12 mouse cellular contexts compared by ENCODE assay signal in genomic region chr10:67047712-67048645, GRCm38 (mm10). TPM values are rescaled to one million over a fixed set of nuclear protein-coding genes. Genes with fewer than 3 reads are reported as not detected.
A peak's percentile ranks its signal among the peaks of the same experiment; 100 is the strongest.
DNase-seq lines count a peak whose midpoint lies in the region; ATAC-seq and TF ChIP-seq lines count a peak whose summit lies in the region.
"Had no signal": no experiment of that assay in that cellular context is flagged by ENCODE, and none has a peak within 500 bp of the region (broad histone marks: within the 10 kb centered on the region; RNA-seq: fewer than 3 reads in every experiment).

No protein-coding gene starts in this region.

- H3K4me2 ChIP-seq in heart, embryonic 11.5 days, result no peak overlapping the region
- H3K4me2 ChIP-seq: midbrain, embryonic 12.5 days had no signal

- peak; percentile 27 to 31 for DNase-seq in heart, adult 2 months
- DNase-seq in 416B (ENCODE audit: low read depth), result peak; percentile 78
- peak; percentile 56 for DNase-seq in layer of hippocampus, adult 9-11 months
- no peak for DNase-seq in urinary bladder, adult 2 months (ENCODE audit: low spot score)
- DNase-seq in urinary bladder, postnatal 14 days (ENCODE audit: low spot score), result no peak
- DNase-seq: adrenal gland, postnatal 10 days; retina, postnatal 1 day had no signal

- no peak for TF ChIP-seq CTCF in heart, adult 2 months (IDR thresholded peaks at IDR 0.05)
- no peak for TF ChIP-seq CTCF in bone marrow macrophage, adult 2 months (IDR thresholded peaks at IDR 0.05; ENCODE audit: low read depth, low read length)

- no peak for TF ChIP-seq EP300 in heart, adult 2 months (IDR thresholded peaks at IDR 0.05; ENCODE audit: insufficient read depth, low read depth, low read length)

- H3K36me3 ChIP-seq in heart, adult 2 months (ENCODE audit: control insufficient read depth, insufficient read depth, low read length), result peaks cover 12% of the 10 kb centered on the region
- H3K36me3 ChIP-seq in heart, embryonic 11.5 days (ENCODE audit: control insufficient read depth, insufficient read depth, low read length), result no peaks in the 10 kb centered on the region
- H3K36me3 ChIP-seq: midbrain, embryonic 12.5 days had no signal

- peaks cover 2% of the 10 kb centered on the region for H3K79me2 ChIP-seq in heart, adult 2 months (replicated peaks; ENCODE audit: control insufficient read depth, insufficient read depth, low read length)

- no peak for TF ChIP-seq POLR2A in heart, adult 2 months (IDR thresholded peaks at IDR 0.05; ENCODE audit: insufficient read depth, low read depth, low read length)
- no peak for TF ChIP-seq POLR2A in bone marrow macrophage, adult 2 months (IDR thresholded peaks at IDR 0.05; ENCODE audit: borderline replicate concordance, low read depth, low read length)

- intact Hi-C loops in heart, adult 2 months (cut with DNase I), result loop anchor here (2.0 kb wide), 1 partner anchor 21 kb away; no protein-coding TSS in a partner anchor

- no peak for ATAC-seq in heart, embryonic 11.5 days (replicated peaks; ENCODE audit: insufficient number of reproducible peaks, low FRiP score, low TSS enrichment)
- no peak for ATAC-seq in megakaryocyte-erythroid progenitor cell, adult 5-6 weeks (replicated peaks; ENCODE audit: low FRiP score, low TSS enrichment, poor library complexity, severe bottlenecking)

- WGBS in heart, adult 2 months, result 81% methylated on average over 18 of the region's 18 CpGs
- WGBS in heart, embryonic 11.5 days (ENCODE audit: insufficient replicate concordance), result 85% methylated on average over 18 of the region's 18 CpGs

- H3K27me3 ChIP-seq in heart, adult 2 months (ENCODE audit: control insufficient read depth, insufficient read depth, low read length), result no peaks in the 10 kb centered on the region
- H3K27me3 ChIP-seq in heart, embryonic 11.5 days (ENCODE audit: control insufficient read depth, insufficient read depth, low read length), result no peaks in the 10 kb centered on the region
- H3K27me3 ChIP-seq: midbrain, embryonic 12.5 days had no signal

- no peak overlapping the region for H3K9ac ChIP-seq in heart, adult 2 months (ENCODE audit: low read depth, low read length)
- H3K9ac ChIP-seq in heart, embryonic 11.5 days (ENCODE audit: low read depth, low read length), result no peak overlapping the region
- H3K9ac ChIP-seq: midbrain, embryonic 12.5 days had no signal

- no peaks in the 10 kb centered on the region for H3K9me3 ChIP-seq in heart, embryonic 11.5 days (replicated peaks; ENCODE audit: control insufficient read depth, low read length)
- H3K9me3 ChIP-seq: G1E; midbrain, embryonic 12.5 days had no signal

- H3K27ac ChIP-seq in heart, adult 2 months, result no peak overlapping the region; the same call in 1 of the 2 replicates
- no peak overlapping the region for H3K27ac ChIP-seq in heart, embryonic 11.5 days (ENCODE audit: low read depth, low read length)
- peak overlapping the region; percentile 84 for H3K27ac ChIP-seq in bone marrow macrophage, adult 2 months (ENCODE audit: insufficient read depth, low read depth, low read length)
- H3K27ac ChIP-seq: midbrain, embryonic 12.5 days had no signal

- H3K4me3 ChIP-seq in heart, adult 2 months, result no peak overlapping the region
- H3K4me3 ChIP-seq in heart, embryonic 11.5 days (ENCODE audit: low read depth, low read length), result no peak overlapping the region
- H3K4me3 ChIP-seq in bone marrow macrophage, adult 2 months (ENCODE audit: insufficient read depth, low read length), result peak overlapping the region; percentile 23; the same call in 1 of the 2 replicates
- H3K4me3 ChIP-seq: midbrain, embryonic 12.5 days had no signal

- peaks cover 23% of the 10 kb centered on the region for H3K4me1 ChIP-seq in heart, adult 2 months (ENCODE audit: control insufficient read depth, insufficient read depth, low read length)
- H3K4me1 ChIP-seq in heart, embryonic 11.5 days (ENCODE audit: control insufficient read depth, insufficient read depth, low read length), result peaks cover 12% of the 10 kb centered on the region
- H3K4me1 ChIP-seq in bone marrow macrophage, adult 2 months (ENCODE audit: control insufficient read depth, insufficient read depth, low read length), result peaks cover 57% of the 10 kb centered on the region

RNA-seq across cellular contexts. Expression of gene Jmjd1c, which starts 47.9 kb away (rescaled TPM):
- 10 to 100 TPM; 34.5 to 36.8 TPM for total RNA-seq in heart, adult 2 months (2021)
- 8.5 and 14.7 TPM in 2 replicates for polyA plus RNA-seq in heart, adult 2 months (2012; rRNA removed)
- 31.7 and 39.5 TPM in 2 replicates for polyA plus RNA-seq in heart, embryonic 11.5 days (2014; fragmentation: Nextera tagmentation; extraction: Ambion mirVana)
- polyA plus RNA-seq in bone marrow macrophage, adult 2 months (2012; ENCODE audit: insufficient read depth, insufficient read length, missing spikeins), result 66.2 and 69.2 TPM in 2 replicates
- polyA plus RNA-seq in urinary bladder, adult 2 months (2012; rRNA removed), result 28.3 and 31.8 TPM in 2 replicates
- total RNA-seq in megakaryocyte-erythroid progenitor cell, adult 5-6 weeks (2014; fragmentation: Nextera tagmentation), result 163 and 165 TPM in 2 replicates
- 109 and 163 TPM in 2 replicates for total RNA-seq in megakaryocyte-erythroid progenitor cell, adult 5-6 weeks (2017)

RNA-seq across cellular contexts. Expression of gene Reep3, which starts 48.8 kb away (rescaled TPM):
- 10 to 100 TPM; 19.7 to 20.2 TPM for total RNA-seq in heart, adult 2 months (2021)
- 14.9 and 27.7 TPM in 2 replicates for polyA plus RNA-seq in heart, adult 2 months (2012; rRNA removed)
- polyA plus RNA-seq in heart, embryonic 11.5 days (2014; fragmentation: Nextera tagmentation; extraction: Ambion mirVana), result 21.5 and 23.7 TPM in 2 replicates
- polyA plus RNA-seq in bone marrow macrophage, adult 2 months (2012; ENCODE audit: insufficient read depth, insufficient read length, missing spikeins), result 62.9 and 69.2 TPM in 2 replicates
- 50.7 and 62.2 TPM in 2 replicates for polyA plus RNA-seq in urinary bladder, adult 2 months (2012; rRNA removed)
- total RNA-seq in megakaryocyte-erythroid progenitor cell, adult 5-6 weeks (2014; fragmentation: Nextera tagmentation), result 6.8 and 9.1 TPM in 2 replicates
- total RNA-seq in megakaryocyte-erythroid progenitor cell, adult 5-6 weeks (2017), result 3.6 and 6.3 TPM in 2 replicates

Comparison
In these comparisons a context has a peak if more than half of its experiments do, and no peak if none do; other contexts are left out.
1. DNase-seq: peak in heart, adult 2 months (2 of 2), 416B (single experiment) and layer of hippocampus, adult 9-11 months (single experiment); none in urinary bladder, adult 2 months (single experiment) and urinary bladder, postnatal 14 days (single experiment).